Comparison of ENCODE assay signal across 12 mouse cellular contexts in the genomic region with DNA sequence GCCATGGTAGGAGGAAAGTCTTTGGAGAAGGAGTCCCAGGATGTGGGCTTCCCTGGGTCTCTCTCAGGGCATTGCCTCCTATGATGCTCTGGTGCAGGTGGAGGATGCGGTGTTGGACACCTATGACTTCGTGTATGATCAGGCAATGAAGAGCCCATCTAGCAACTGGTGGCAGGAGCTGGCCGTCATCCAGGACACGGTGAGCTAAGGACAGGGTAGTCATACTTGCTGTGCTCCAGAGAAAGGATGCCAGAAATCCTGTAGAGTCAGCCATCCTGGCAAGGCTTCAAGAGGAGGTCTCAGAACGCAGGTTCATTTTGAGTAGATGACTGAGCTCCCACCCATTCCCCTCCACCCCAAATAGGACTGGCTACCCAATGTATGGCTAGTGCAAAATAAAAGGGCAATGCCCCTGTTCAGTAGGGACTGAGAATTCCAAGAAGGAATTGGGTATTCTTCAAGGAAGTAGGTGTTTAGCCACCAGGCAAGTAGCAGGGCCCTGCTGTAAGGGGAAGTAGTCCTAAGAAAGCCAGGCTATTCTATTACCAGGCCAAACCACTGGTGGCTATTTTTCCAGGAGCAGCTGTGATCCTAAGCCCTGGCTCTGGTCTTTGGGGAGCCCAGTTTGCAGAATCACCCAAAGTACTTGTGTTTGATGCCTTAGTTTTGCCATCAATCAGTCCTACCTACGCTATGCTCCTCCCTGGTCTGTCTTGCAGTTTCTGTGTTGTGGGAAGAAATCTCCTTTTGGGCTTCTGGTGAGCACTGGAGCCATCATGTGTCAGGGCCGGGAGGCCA. TPM values are rescaled to one million over a fixed set of nuclear protein-coding genes. Genes with fewer than 3 reads are reported as not detected.
DNase-seq lines count a peak whose midpoint lies in the region; ATAC-seq lines count a peak whose summit lies in the region.
"Had no signal": no experiment of that assay in that cellular context is flagged by ENCODE, and none has a peak within 500 bp of the region (broad histone marks: within the 10 kb centered on the region; RNA-seq: fewer than 3 reads in every experiment).

No protein-coding gene starts in this region.

- no peak overlapping the region for H3K4me2 ChIP-seq in kidney, embryonic 14.5 days (replicated peaks; ENCODE audit: low read depth, low read length)

- no peaks in the 10 kb centered on the region for H3K9me3 ChIP-seq in kidney, embryonic 14.5 days (ENCODE audit: control insufficient read depth, low read length)
- H3K9me3 ChIP-seq: G1E had no signal

- H3K4me1 ChIP-seq in kidney, embryonic 14.5 days (ENCODE audit: control insufficient read depth, insufficient read depth, low read length) = peaks cover 30% of the 10 kb centered on the region; the same call in 1 of the 2 replicates

- ATAC-seq in kidney, embryonic 14.5 days (ENCODE audit: low FRiP score, low TSS enrichment) = no peak

- no peaks in the 10 kb centered on the region for H3K36me3 ChIP-seq in kidney, embryonic 14.5 days (ENCODE audit: control insufficient read depth, insufficient read depth, low read length)

- WGBS in kidney, embryonic 14.5 days = 83% methylated on average over 7 of the region's 7 CpGs

- H3K27ac ChIP-seq in kidney, embryonic 14.5 days (ENCODE audit: low read depth, low read length) = peak overlapping the region; percentile 76; the same call in 1 of the 2 replicates

- H3K4me3 ChIP-seq in kidney, embryonic 14.5 days (ENCODE audit: low read length) = no peak overlapping the region

- H3K27me3 ChIP-seq in kidney, embryonic 14.5 days (ENCODE audit: control insufficient read depth, insufficient read depth, low read length) = no peaks in the 10 kb centered on the region

- intact Hi-C loops in heart, postnatal 14 days (cut with DNase I) = no loop called here

- DNase-seq in kidney, adult 9 months = no peak
- peak; percentile 61 for DNase-seq in 3T3-L1 (ENCODE audit: low read depth, low spot score)
- peak; percentile 41 to 57 for DNase-seq in adrenal gland, adult 18-20 months (ENCODE audit: low spot score in 2 of 2)
- peak; percentile 57 to 65 for DNase-seq in heart, postnatal 14 days
- DNase-seq in retina, embryonic 14.5 days (ENCODE audit: low spot score) = no peak
- no peak for DNase-seq in spleen, adult 12 weeks (ENCODE audit: low spot score)
- DNase-seq in spleen, postnatal 10 days (ENCODE audit: low spot score in 2 of 2) = no peak
- DNase-seq: gastrocnemius, postnatal 10 days; lung, postnatal 14 days had no signal

- H3K9ac ChIP-seq in kidney, embryonic 14.5 days (ENCODE audit: low read depth, low read length) = no peak overlapping the region

RNA-seq across cellular contexts. Expression of gene Tspan32, which starts 10.2 kb away (rescaled TPM):
- polyA plus RNA-seq in kidney, embryonic 14.5 days (2014; fragmentation: Nextera tagmentation; extraction: Ambion mirVana) = 0.79 and 0.97 TPM in 2 replicates
- total RNA-seq in adrenal gland, adult 18-20 months (2021) = 1 to 10 TPM in 1 of 2 experiments, under 1 TPM in 1; 0.50 to 1.2 TPM
- total RNA-seq in heart, postnatal 14 days (2021) = 1 to 10 TPM in 1 of 2 experiments, under 1 TPM in 1; 0.91 to 1.1 TPM
- total RNA-seq: layer of hippocampus, postnatal 10 days had no signal

RNA-seq across cellular contexts. Expression of gene Cd81, which starts 37.5 kb away (rescaled TPM):
- 477 and 494 TPM in 2 replicates for polyA plus RNA-seq in kidney, embryonic 14.5 days (2014; fragmentation: Nextera tagmentation; extraction: Ambion mirVana)
- 100 to 1,000 TPM; 609 to 688 TPM for total RNA-seq in adrenal gland, adult 18-20 months (2021)
- 100 to 1,000 TPM; 505 to 506 TPM for total RNA-seq in heart, postnatal 14 days (2021)

RNA-seq across cellular contexts. Expression of gene Ascl2, which starts 46.0 kb away (rescaled TPM):
- 0.43 and 0.67 TPM in 2 replicates for polyA plus RNA-seq in kidney, embryonic 14.5 days (2014; fragmentation: Nextera tagmentation; extraction: Ambion mirVana)
- total RNA-seq in adrenal gland, adult 18-20 months (2021) = under 1 TPM; 0.26 to 0.40 TPM
- under 1 TPM in 1 of 2 experiments, not detected in 1; 0.12 TPM for total RNA-seq in heart, postnatal 14 days (2021)
- total RNA-seq: G1E; gastrocnemius, postnatal 10 days had no signal
- polyA plus RNA-seq: G1E had no signal

RNA-seq across cellular contexts. Expression of gene Tssc4, which starts 54.0 kb away (rescaled TPM):
- 74.4 and 95.1 TPM in 2 replicates for polyA plus RNA-seq in kidney, embryonic 14.5 days (2014; fragmentation: Nextera tagmentation; extraction: Ambion mirVana)
- 10 to 100 TPM; 24.0 to 26.3 TPM for total RNA-seq in adrenal gland, adult 18-20 months (2021)
- 10 to 100 TPM; 19.0 to 20.7 TPM for total RNA-seq in heart, postnatal 14 days (2021)

Comparison
In these comparisons a context has a peak if more than half of its experiments do, and no peak if none do; other contexts are left out.
1. DNase-seq: peak in 3T3-L1 (single experiment), adrenal gland, adult 18-20 months (2 of 2) and heart, postnatal 14 days (2 of 2); none in kidney, adult 9 months (single experiment), retina, embryonic 14.5 days (single experiment), spleen, adult 12 weeks (single experiment) and spleen, postnatal 10 days (0 of 2).